Mouse (Mus musculus): Measurements from ENCODE around the gene Bcar1.

DNA sequence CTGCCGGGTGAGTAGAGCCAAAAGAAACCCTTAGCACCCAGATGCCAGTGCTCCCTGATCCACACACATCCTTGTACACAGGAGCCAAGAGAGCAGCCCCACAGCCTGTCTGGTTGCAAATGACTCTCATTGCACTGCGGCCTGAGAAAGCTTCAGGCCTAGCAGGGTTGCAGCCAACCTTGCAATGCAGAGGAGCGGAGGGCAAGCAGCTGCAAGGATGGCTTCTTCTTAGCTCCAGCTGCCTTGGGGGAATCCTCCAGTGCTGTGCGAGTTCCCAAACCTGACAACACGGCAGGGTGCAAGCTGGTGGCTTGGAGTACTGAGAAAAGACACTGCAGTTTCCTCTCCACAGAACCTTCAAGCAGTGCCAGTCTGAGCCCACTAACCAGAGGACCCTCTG is 15.1 kb downstream of the Bcar1 start:
- no peak for TF ChIP-seq CTCF (IDR thresholded peaks at IDR 0.05; ENCODE audit: borderline replicate concordance, control insufficient read depth, extremely low read depth, insufficient read depth, low read length, poor library complexity)
- no peak for TF ChIP-seq POLR2A (IDR thresholded peaks at IDR 0.05; ENCODE audit: control insufficient read depth, extremely low read depth, insufficient read depth, low read length, poor library complexity)
